In the genomic region with DNA sequence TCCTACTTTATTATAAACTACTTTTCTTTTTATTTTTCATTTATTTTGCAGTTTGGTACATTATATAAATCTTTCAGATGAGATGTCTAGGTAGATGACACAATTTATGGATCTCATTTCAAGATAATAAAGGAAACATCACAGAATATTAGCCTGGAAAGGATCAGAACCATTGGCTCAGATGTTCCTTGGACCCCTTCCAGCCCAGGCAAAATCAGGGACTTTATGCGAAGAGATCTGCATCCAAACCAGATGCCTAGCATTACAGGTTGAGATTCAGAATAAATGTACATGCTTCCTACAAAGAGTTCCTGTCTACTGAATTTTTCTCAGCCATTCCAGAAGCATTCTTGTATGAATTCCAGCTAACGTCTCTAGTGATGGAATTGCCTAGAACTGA, we compare ENCODE assay signal across 13 mouse cellular contexts.
"Had no signal": no experiment of that assay in that cellular context is flagged by ENCODE, and none has a peak within 500 bp of the region (broad histone marks: within the 10 kb centered on the region; RNA-seq: fewer than 3 reads in every experiment).

No protein-coding gene starts in this region.

- DNase-seq: gastrocnemius, adult 2 months; gastrocnemius, postnatal 10 days; gastrocnemius, postnatal 25 days; heart, adult 18-20 months; heart, postnatal 10 days; heart, postnatal 4 days; kidney, adult 18-20 months; kidney, adult 8-10 months; kidney, postnatal 10 days; kidney, postnatal 25 days; kidney, postnatal 4 days; liver; liver, embryonic 13.5 days had no signal
